Mouse (Mus musculus) heart, embryonic 10.5 days (tissue): Measurements from ENCODE around the gene Tnc. TPM values are rescaled to one million over a fixed set of nuclear protein-coding genes. Genes with fewer than 3 reads are reported as not detected.

ENCODE experiments used
- DNase-seq: peaks from one replicate; pipeline ENCODE4 v3.0.0-alpha.2; 2017; ENCODE audit warnings: low spot score
- H3K27ac ChIP-seq: fragments of 300-500 bp; sonication (generic); 2 replicates; pipeline ENCODE4 v1.5.1; 2016; ENCODE audit warnings: mild to moderate bottlenecking
- H3K27me3 ChIP-seq: fragments of 300-500 bp; sonication (generic); 2 replicates; pipeline ENCODE4 v1.6.1; 2016; ENCODE audit warnings: mild to moderate bottlenecking; ENCODE audit not compliant: poor library complexity, insufficient read depth, severe bottlenecking
- H3K36me3 ChIP-seq: fragments of 300-500 bp; sonication (generic); 2 replicates; pipeline ENCODE4 v1.6.1; 2016; ENCODE audit warnings: mild to moderate bottlenecking, moderate library complexity
- H3K4me1 ChIP-seq: fragments of 300-500 bp; sonication (generic); 2 replicates; pipeline ENCODE4 v1.6.1; 2016; ENCODE audit warnings: mild to moderate bottlenecking
- H3K4me3 ChIP-seq: fragments of 300-500 bp; sonication (generic); 2 replicates; pipeline ENCODE4 v1.5.1; 2016; ENCODE audit warnings: mild to moderate bottlenecking, moderate library complexity
- H3K9me3 ChIP-seq: fragments of 300-500 bp; sonication (generic); 2 replicates; pipeline ENCODE4 v1.6.1; 2016; ENCODE audit warnings: mild to moderate bottlenecking, moderate library complexity
- WGBS: fragments of 180-500 bp; shearing (Covaris S2); methylation state at CpG from one replicate; pipeline ENCODE4 v1.1.7; 2016; 5-methylcytosine and 5-hydroxymethylcytosine counted together
- polyA plus RNA-seq: library from polyadenylated mRNA; unstranded; fragments of >200 nt; fragmentation: Nextera tagmentation; extraction: Ambion mirVana; gene quantifications from 2 replicates; pipeline ENCODE4 v1.2.1, GENCODE M21; 2016

Gene Tnc
- polyA plus RNA-seq, 1 experiment from 2014 or later = 60.9 TPM

GRCm38 (mm10) chr4:64058048-64058855, 11.4 kb upstream of the Tnc start:
- Histone ChIP-seq H3K27me3 (peaks cover 75% of the 10 kb centered on the region), H3K27ac (peak overlapping the region; percentile 7; the same call in 1 of the 2 replicates), H3K9me3 (no peaks in the 10 kb centered on the region), H3K4me3 (no peak overlapping the region), H3K36me3 (no peaks in the 10 kb centered on the region), H3K4me1 (peaks cover 12% of the 10 kb centered on the region)
- peak; percentile 81 for DNase-seq
- 15% methylated on average over 12 of the region's 12 CpGs for WGBS

GRCm38 (mm10) chr4:64048177-64048576, 1.4 kb upstream of the Tnc start:
- no peaks in the 10 kb centered on the region for H3K9me3 ChIP-seq
- no peak overlapping the region for H3K4me3 ChIP-seq
- 0 out of 2 replicates have a peak, but pooled peaks cover 4% of the 10 kb centered on the region for H3K4me1 ChIP-seq
- no peaks in the 10 kb centered on the region for H3K36me3 ChIP-seq
- DNase-seq = no peak
- H3K27ac ChIP-seq = no peak overlapping the region
- H3K27me3 ChIP-seq = peaks cover 100% of the 10 kb centered on the region
- WGBS = 62% methylated on average over 7 of the region's 7 CpGs

- no peak for DNase-seq
- WGBS = 73% methylated on average over 4 of the region's 4 CpGs
- 0 out of 2 replicates have a peak, but pooled peaks cover 4% of the 10 kb centered on the region for H3K4me1 ChIP-seq
- H3K4me3 ChIP-seq = no peak overlapping the region
- no peaks in the 10 kb centered on the region for H3K9me3 ChIP-seq
- H3K36me3 ChIP-seq = no peaks in the 10 kb centered on the region
- no peak overlapping the region for H3K27ac ChIP-seq
- H3K27me3 ChIP-seq = peaks cover 88% of the 10 kb centered on the region
Observed at GRCm38 (mm10) chr4:64043893-64044292, 2.9 kb downstream of the Tnc start.

GRCm38 (mm10) chr4:64043371-64043770, 3.4 kb downstream of the Tnc start:
- 80% methylated on average over 6 of the region's 6 CpGs for WGBS
- DNase-seq = no peak
- Histone ChIP-seq H3K27ac (no peak overlapping the region), H3K9me3 (no peaks in the 10 kb centered on the region), H3K4me3 (no peak overlapping the region), H3K27me3 (peaks cover 83% of the 10 kb centered on the region), H3K4me1 (0 out of 2 replicates have a peak, but pooled peaks cover 4% of the 10 kb centered on the region), H3K36me3 (no peaks in the 10 kb centered on the region)

- DNase-seq = no peak
- Histone ChIP-seq H3K9me3 (no peaks in the 10 kb centered on the region), H3K4me1 (no peaks in the 10 kb centered on the region), H3K36me3 (no peaks in the 10 kb centered on the region), H3K27ac (no peak overlapping the region), H3K4me3 (no peak overlapping the region), H3K27me3 (peaks cover 40% of the 10 kb centered on the region)
- WGBS = 74% methylated on average over 2 of the region's 2 CpGs
Observed at GRCm38 (mm10) chr4:64039091-64039490, 7.7 kb downstream of the Tnc start.

GRCm38 (mm10) chr4:64037513-64037912, 9.3 kb downstream of the Tnc start:
- no peak for DNase-seq
- 92% methylated on average over 2 of the region's 2 CpGs for WGBS
- H3K4me1 ChIP-seq = no peaks in the 10 kb centered on the region
- H3K36me3 ChIP-seq = no peaks in the 10 kb centered on the region
- H3K9me3 ChIP-seq = no peaks in the 10 kb centered on the region
- no peak overlapping the region for H3K4me3 ChIP-seq
- no peak overlapping the region for H3K27ac ChIP-seq
- peaks cover 24% of the 10 kb centered on the region for H3K27me3 ChIP-seq

- Histone ChIP-seq H3K4me1 (no peaks in the 10 kb centered on the region), H3K27ac (no peak overlapping the region), H3K4me3 (no peak overlapping the region), H3K36me3 (no peaks in the 10 kb centered on the region), H3K27me3 (peaks cover 3% of the 10 kb centered on the region; the same call in 1 of the 2 replicates), H3K9me3 (no peaks in the 10 kb centered on the region)
- no peak for DNase-seq
- 71% methylated on average over 1 of the region's 1 CpGs for WGBS
Observed at GRCm38 (mm10) chr4:64034724-64035123, 12.1 kb downstream of the Tnc start.

- H3K27me3 ChIP-seq = peaks cover 3% of the 10 kb centered on the region; the same call in 1 of the 2 replicates
- no peaks in the 10 kb centered on the region for H3K4me1 ChIP-seq
- H3K27ac ChIP-seq = no peak overlapping the region
- 49% methylated on average over 2 of the region's 2 CpGs for WGBS
- no peak for DNase-seq
- no peaks in the 10 kb centered on the region for H3K36me3 ChIP-seq
- H3K9me3 ChIP-seq = no peaks in the 10 kb centered on the region
- H3K4me3 ChIP-seq = no peak overlapping the region
Observed at GRCm38 (mm10) chr4:64033191-64033590, 13.6 kb downstream of the Tnc start.

- Histone ChIP-seq H3K4me1 (no peaks in the 10 kb centered on the region), H3K36me3 (no peaks in the 10 kb centered on the region), H3K27me3 (peaks cover 3% of the 10 kb centered on the region; the same call in 1 of the 2 replicates), H3K4me3 (no peak overlapping the region), H3K27ac (no peak overlapping the region), H3K9me3 (no peaks in the 10 kb centered on the region)
- no peak for DNase-seq
- WGBS = 54% methylated on average over 1 of the region's 1 CpGs
Observed at GRCm38 (mm10) chr4:64029486-64029885, 17.3 kb downstream of the Tnc start.

- Histone ChIP-seq H3K27me3 (no peaks in the 10 kb centered on the region), H3K27ac (no peak overlapping the region), H3K4me3 (no peak overlapping the region), H3K9me3 (no peaks in the 10 kb centered on the region), H3K36me3 (no peaks in the 10 kb centered on the region), H3K4me1 (no peaks in the 10 kb centered on the region)
- DNase-seq = no peak
- WGBS = 93% methylated on average over 6 of the region's 6 CpGs
Observed at GRCm38 (mm10) chr4:64025591-64025990, 21.2 kb downstream of the Tnc start.

- no peak for DNase-seq
- no peaks in the 10 kb centered on the region for H3K36me3 ChIP-seq
- H3K27ac ChIP-seq = no peak overlapping the region
- H3K4me3 ChIP-seq = no peak overlapping the region
- H3K4me1 ChIP-seq = no peaks in the 10 kb centered on the region
- 35% methylated on average over 4 of the region's 4 CpGs for WGBS
- peaks cover 6% of the 10 kb centered on the region; the same call in 1 of the 2 replicates for H3K27me3 ChIP-seq
- H3K9me3 ChIP-seq = no peaks in the 10 kb centered on the region
Observed at GRCm38 (mm10) chr4:64024041-64024779, 22.6 kb downstream of the Tnc start.

GRCm38 (mm10) chr4:64020930-64021589, 25.8 kb downstream of the Tnc start:
- 88% methylated on average over 10 of the region's 10 CpGs for WGBS
- Histone ChIP-seq H3K4me1 (no peaks in the 10 kb centered on the region), H3K4me3 (no peak overlapping the region), H3K36me3 (no peaks in the 10 kb centered on the region), H3K27me3 (peaks cover 15% of the 10 kb centered on the region), H3K27ac (no peak overlapping the region), H3K9me3 (no peaks in the 10 kb centered on the region)
- DNase-seq = no peak

GRCm38 (mm10) chr4:64020151-64020550, 26.7 kb downstream of the Tnc start:
- no peak for DNase-seq
- Histone ChIP-seq H3K4me1 (no peaks in the 10 kb centered on the region), H3K36me3 (no peaks in the 10 kb centered on the region), H3K27ac (no peak overlapping the region), H3K4me3 (no peak overlapping the region), H3K9me3 (no peaks in the 10 kb centered on the region), H3K27me3 (peaks cover 15% of the 10 kb centered on the region)
- WGBS = 85% methylated on average over 8 of the region's 8 CpGs
